Mouse (Mus musculus) c-Kit-positive CD71-negative TER-119-negative erythroid progenitor cells, embryonic 14.5 days (primary cell): ENCODE measurements around the gene Stk38.
"Not testable (repeated sequence)": the region's sequence is repeated elsewhere in the genome, so short reads cannot be mapped to it uniquely, and the experiment has no call there.

ENCODE experiments used
- DNase-seq: peaks from one replicate; pipeline ENCODE4 v3.0.0-alpha.2; 2013; ENCODE audit warnings: low read depth

Stk38 gene

GRCm38 (mm10) chr17:29007641-29008325, at the start of gene Stk38:
Gene Stk38 (minus strand): TSS chr17:29007995.
- peak; percentile 69 for DNase-seq

- DNase-seq: no peak
These were observed 49.6 kb upstream of the Stk38 start for GRCm38 (mm10) chr17:29057361-29057890.

- no peak for DNase-seq
These were observed 48.9 kb upstream of the Stk38 start for GRCm38 (mm10) chr17:29056699-29057151.

- no peak for DNase-seq
These were observed 48.4 kb upstream of the Stk38 start for GRCm38 (mm10) chr17:29056207-29056606.

DNA sequence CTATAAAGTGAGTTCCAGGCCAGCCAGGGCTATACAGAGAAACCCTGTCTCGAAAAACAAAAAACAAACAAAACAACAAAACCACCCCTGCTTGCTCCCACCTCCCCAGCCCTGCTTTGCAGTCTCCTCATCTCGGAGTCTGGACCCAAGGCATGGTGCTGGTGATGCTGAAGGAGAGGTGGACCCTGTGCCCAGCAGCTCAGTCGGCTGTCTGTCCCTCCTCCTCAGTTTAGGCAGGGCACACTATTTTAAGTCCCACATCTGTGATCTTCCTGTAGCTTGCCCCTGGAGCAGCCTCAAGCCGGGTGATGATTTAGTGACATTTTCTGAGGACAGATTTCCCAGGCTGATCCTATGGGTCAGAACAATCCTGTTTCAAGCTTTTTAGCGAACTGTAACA, 47.8 kb upstream of the Stk38 start:
- no peak for DNase-seq

DNA sequence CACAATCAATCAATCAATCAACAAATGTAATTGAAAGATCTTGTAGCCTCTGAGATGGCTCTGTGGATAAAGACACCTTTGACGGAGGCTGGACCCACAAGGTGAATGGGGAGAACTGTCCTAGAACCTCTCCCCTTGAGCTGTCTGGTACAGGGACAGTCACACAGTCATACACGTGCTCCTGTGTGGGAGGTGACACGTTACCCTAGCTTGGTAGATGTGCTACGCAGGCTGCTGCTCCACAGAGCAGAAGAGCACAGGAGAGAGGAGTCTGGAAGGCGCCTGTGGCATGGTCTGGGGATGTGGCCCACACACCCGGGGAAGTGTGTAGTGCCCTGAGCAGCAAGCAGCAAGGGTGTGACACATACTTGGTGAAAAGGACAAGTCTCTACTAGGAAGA, 46.6 kb upstream of the Stk38 start:
- DNase-seq: no peak

- DNase-seq: no peak
These were observed 46.0 kb upstream of the Stk38 start for GRCm38 (mm10) chr17:29053841-29054240.

GRCm38 (mm10) chr17:29053067-29053466, 45.3 kb upstream of the Stk38 start:
- DNase-seq: no peak

- no peak for DNase-seq
These were observed 43.0 kb upstream of the Stk38 start for GRCm38 (mm10) chr17:29050791-29051190.

DNA sequence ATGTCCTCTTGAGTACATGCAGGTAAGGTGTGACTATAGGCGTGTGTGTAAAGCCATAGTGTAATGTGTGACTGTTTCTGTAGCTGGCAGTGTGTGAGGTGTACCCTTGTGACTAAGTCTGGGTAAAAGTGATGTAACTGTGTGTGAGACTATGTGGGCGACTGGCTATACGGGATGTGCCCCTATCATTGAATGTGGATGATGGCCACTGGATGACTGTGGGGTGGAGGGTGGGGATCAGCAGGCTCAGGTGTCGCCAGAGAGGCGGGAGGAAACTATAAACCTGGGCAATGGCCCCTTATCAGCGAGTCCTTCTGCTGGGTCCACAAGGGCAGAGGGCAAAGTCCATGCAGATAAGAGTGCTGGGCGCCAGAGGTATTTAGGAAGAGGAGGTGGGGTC, 42.1 kb upstream of the Stk38 start:
- no peak for DNase-seq

DNA sequence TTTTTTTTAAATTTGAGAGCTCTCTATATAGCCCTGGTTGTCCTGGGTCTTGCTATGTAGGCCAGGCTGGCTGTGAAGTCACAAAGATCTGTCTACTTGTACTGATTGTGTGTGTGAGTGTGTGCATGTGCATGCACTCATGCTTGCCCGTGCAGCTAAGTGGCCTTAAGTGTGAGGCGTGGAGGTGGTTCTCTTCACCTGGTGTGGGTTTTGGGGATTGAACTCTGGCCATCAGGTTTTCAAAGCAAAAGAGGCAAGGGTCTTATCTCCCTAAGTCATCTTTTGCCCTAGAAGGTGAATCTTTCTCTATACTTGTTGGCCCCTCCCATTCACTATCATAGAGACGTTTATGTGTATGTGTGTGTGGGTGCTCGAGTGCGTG, 41.7 kb upstream of the Stk38 start:
- no peak for DNase-seq

- peak; percentile 72 for DNase-seq
These were observed 41.1 kb upstream of the Stk38 start for GRCm38 (mm10) chr17:29048748-29049507.

- no peak for DNase-seq
These were observed 40.1 kb upstream of the Stk38 start for GRCm38 (mm10) chr17:29047697-29048514.

DNA sequence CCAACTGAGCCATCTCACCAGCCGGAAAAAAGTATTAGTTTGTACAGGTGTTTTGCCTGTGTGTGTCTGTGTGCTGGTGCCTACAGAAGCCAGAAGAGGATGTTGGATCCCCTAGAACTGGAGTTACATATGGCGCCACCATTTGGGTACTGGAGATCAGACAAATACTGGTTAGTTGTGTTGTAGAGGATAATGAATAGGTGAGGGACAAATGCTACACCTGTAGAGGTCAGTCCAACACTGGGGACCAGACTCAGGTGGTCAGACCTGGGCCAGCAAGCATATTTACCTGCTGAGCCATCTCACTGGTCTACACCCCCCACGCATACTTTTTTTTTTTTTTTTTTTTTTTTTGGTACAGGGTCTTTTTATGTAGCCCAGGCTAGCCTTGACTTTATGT, 39.1 kb upstream of the Stk38 start:
- no peak for DNase-seq

GRCm38 (mm10) chr17:29045741-29046530, 38.1 kb upstream of the Stk38 start:
- no peak for DNase-seq

- DNase-seq: no peak
These were observed 37.1 kb upstream of the Stk38 start for GRCm38 (mm10) chr17:29044925-29045319.

DNA sequence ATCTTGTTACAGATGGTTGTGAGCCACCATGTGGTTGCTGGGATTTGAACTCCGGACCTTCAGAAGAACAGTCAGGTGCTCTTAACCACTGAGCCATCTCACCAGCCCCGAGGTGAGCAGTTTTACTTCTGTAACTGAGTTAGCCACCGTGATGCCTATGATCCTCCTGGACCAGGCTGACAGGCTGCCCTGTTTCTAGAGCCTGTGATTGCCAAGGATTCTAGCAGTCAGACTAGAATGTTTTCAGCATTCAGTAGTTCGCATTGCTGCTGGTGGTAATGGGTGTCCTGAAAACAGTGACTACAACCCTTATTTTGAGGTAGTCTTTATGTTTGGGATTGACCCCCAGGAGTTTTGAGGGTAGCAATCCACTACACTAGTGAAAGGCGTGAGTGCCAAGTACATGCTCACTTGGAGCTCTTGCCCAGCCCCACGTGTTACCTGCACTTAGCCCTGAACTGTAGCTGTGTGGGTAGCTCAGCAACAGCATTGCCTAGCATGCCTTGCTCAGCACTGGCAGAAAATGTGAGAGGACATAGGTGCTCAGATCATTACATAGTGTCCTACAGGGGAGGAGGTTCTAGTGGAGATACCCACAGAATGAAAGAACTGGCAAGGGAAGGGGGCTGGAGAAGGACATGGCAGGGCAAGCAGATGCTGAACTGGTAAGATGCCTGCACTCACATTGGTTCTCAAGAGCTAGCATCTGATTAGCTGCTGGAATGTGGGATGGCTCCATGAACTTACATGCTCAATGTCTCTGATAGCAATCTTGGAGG, 36.5 kb upstream of the Stk38 start:
- DNase-seq: no peak

GRCm38 (mm10) chr17:29043583-29043982, 35.8 kb upstream of the Stk38 start:
- no peak for DNase-seq

- no peak for DNase-seq
These were observed 34.8 kb upstream of the Stk38 start for GRCm38 (mm10) chr17:29042569-29042968.

- not testable (repeated sequence) for DNase-seq
These were observed 33.8 kb upstream of the Stk38 start for GRCm38 (mm10) chr17:29041632-29042031.

DNA sequence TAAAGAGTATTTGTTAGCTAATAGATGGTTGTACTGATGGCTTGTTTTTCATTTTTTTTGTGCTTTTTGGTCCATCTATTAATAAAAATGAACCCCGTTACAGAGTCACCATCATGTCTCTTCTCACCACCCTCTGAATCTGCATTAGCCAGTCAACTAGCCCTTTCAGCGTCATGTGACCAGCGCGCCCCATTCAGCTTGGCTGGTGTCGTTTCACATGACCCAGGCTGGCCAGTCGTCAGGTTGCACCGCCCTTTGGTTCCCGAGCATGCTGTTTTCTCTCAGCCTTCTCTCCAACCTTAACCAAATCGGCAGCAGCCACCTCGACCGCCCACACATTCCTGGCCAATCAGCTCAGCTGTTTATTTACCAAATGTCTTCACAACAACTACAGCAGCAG, 31.6 kb upstream of the Stk38 start:
- DNase-seq: no peak
